Mouse (Mus musculus) stomach, postnatal 0 days (tissue): ENCODE data around the gene Tulp3. TPM values are rescaled to one million over a fixed set of nuclear protein-coding genes. Genes with fewer than 3 reads are reported as not detected.

Experiments used
- ATAC-seq: fragments of 200-750 bp; cut with Nextera tagmentation; 2 replicates; pipeline ENCODE4 v1.8.0; 2017; ENCODE audit not compliant: low FRiP score, low TSS enrichment
- DNase-seq: peaks from one replicate; pipeline ENCODE4 v3.0.0-alpha.2; 2016; ENCODE audit warnings: low spot score
- H3K27ac ChIP-seq: fragments of 300-500 bp; sonication (generic); replicated peaks from 2 replicates; pipeline ENCODE4 v1.5.1; 2014; ENCODE audit warnings: mild to moderate bottlenecking, control low read depth
- H3K27me3 ChIP-seq: fragments of 300-500 bp; sonication (generic); 2 replicates; pipeline ENCODE4 v1.6.1; 2014; ENCODE audit warnings: low read length; ENCODE audit not compliant: control insufficient read depth, insufficient read depth
- H3K36me3 ChIP-seq: fragments of 300-500 bp; sonication (generic); 2 replicates; pipeline ENCODE4 v1.6.1; 2014; ENCODE audit warnings: low read length, mixed read lengths; ENCODE audit not compliant: control insufficient read depth, insufficient read depth
- H3K4me1 ChIP-seq: fragments of 300-500 bp; sonication (generic); replicated peaks from 2 replicates; pipeline ENCODE4 v1.6.1; 2014; ENCODE audit warnings: antibody characterized with exemption; ENCODE audit not compliant: control insufficient read depth, insufficient read depth
- H3K4me2 ChIP-seq: fragments of 300-500 bp; sonication (generic); replicated peaks from 2 replicates; pipeline ENCODE4 v1.6.1; 2014; ENCODE audit warnings: low read depth, mild to moderate bottlenecking, control low read depth, moderate library complexity
- H3K4me3 ChIP-seq: fragments of 300-500 bp; sonication (generic); 2 replicates; pipeline ENCODE4 v1.5.1; 2014; ENCODE audit warnings: low read depth, low read length, control low read depth
- H3K9ac ChIP-seq: fragments of 300-500 bp; sonication (generic); 2 replicates; pipeline ENCODE4 v1.6.1; 2014; ENCODE audit warnings: mild to moderate bottlenecking, low read length, control low read depth, mixed read lengths
- H3K9me3 ChIP-seq: fragments of 300-500 bp; sonication (generic); 2 replicates; pipeline ENCODE4 v1.6.1; 2016; ENCODE audit warnings: low read length; ENCODE audit not compliant: control insufficient read depth
- CTCF ChIP-seq: IDR thresholded peaks from 2 replicates; pipeline ENCODE4 v1.5.1; 2016; ENCODE audit warnings: antibody characterized with exemption, low read depth, mild to moderate bottlenecking, moderate library complexity
- EP300 ChIP-seq: optimal IDR thresholded peaks from 2 replicates; pipeline ENCODE3; 2016; ENCODE audit warnings: antibody characterized with exemption
- WGBS: fragments of 180-500 bp; shearing (Covaris S2); extraction: QIAGEN DNeasy Blood & Tissue Kit; methylation state at CpG from one replicate; pipeline ENCODE4 v1.1.7; 2014; 5-methylcytosine and 5-hydroxymethylcytosine counted together
- polyA plus RNA-seq: library from polyadenylated mRNA; unstranded; fragments of >200 nt; fragmentation: Nextera tagmentation; extraction: Ambion mirVana; gene quantifications from 2 replicates; pipeline ENCODE4 v1.2.1, GENCODE M21; 2015

The Tulp3 gene
- polyA plus RNA-seq, 1 experiment from 2014 or later = 5.3 TPM

DNA sequence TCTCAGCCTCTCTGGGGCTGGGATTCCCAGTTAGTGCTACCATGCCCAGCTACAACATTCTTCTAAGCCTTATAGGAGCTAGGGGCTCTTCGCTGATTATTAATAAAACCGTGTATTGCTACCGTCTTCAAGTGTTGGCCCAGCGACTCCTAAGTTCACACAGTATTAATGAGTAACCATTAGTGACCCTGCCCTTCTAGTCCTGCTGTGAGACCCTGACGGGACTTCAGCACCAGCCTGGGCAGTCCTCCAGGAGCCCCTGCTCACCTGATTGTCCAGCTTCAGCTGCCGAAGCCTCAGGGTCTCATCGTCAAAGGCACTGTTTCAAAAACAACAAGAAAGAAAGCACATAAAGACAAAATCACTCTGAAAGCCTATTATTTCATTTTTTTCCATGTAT is 18.2 kb downstream of the Tulp3 start:
- Histone ChIP-seq H3K4me1 (peaks cover 5% of the 10 kb centered on the region; the same call in 1 of the 2 replicates), H3K9ac (no peak overlapping the region), H3K27ac (no peak overlapping the region), H3K9me3 (no peaks in the 10 kb centered on the region), H3K4me3 (no peak overlapping the region), H3K36me3 (no peaks in the 10 kb centered on the region), H3K27me3 (no peaks in the 10 kb centered on the region), H3K4me2 (no peak overlapping the region)
- no peak for ATAC-seq
- TF ChIP-seq EP300 (no peak), CTCF (no peak)
- DNase-seq = no peak
- 52% methylated on average over 7 of the region's 7 CpGs for WGBS

- ATAC-seq = peak; percentile 59; the same call in 1 of the 2 replicates
- H3K4me1 ChIP-seq = peaks cover 1% of the 10 kb centered on the region; the same call in 1 of the 2 replicates
- H3K27me3 ChIP-seq = no peaks in the 10 kb centered on the region
- H3K27ac ChIP-seq = no peak overlapping the region
- DNase-seq = peak; percentile 77
- no peaks in the 10 kb centered on the region for H3K36me3 ChIP-seq
- no peak overlapping the region for H3K9ac ChIP-seq
- TF ChIP-seq CTCF (peak; percentile 79), EP300 (no peak)
- H3K9me3 ChIP-seq = no peaks in the 10 kb centered on the region
- 16% methylated on average over 12 of the region's 12 CpGs for WGBS
- H3K4me2 ChIP-seq = no peak overlapping the region
- no peak overlapping the region for H3K4me3 ChIP-seq
Observed at GRCm38 (mm10) chr6:128334397-128335124, 21.1 kb downstream of the Tulp3 start.

DNA sequence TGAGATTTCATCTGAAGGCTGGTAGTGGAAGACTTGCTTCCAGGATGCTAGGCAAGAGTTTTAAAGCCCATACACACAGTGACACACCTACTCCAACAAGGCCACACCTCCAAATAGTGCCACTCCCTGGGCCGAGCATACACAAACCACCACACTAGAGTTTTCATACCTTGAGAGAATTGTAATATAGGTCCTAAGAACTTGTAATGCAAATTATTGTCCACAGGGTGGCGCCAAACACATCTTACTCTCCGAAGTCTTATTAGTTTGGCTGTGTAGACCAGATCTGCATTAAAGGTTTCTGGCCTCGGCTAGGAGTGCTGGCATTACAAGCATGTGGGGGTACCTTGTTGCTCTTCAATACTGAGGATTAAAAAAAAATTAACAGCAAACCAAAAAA is 37.3 kb downstream of the Tulp3 start:
- TF ChIP-seq EP300 = no peak
- TF ChIP-seq CTCF = peak; percentile 85
- 9% methylated on average over 4 of the region's 4 CpGs for WGBS
- Histone ChIP-seq H3K4me3 (no peak overlapping the region), H3K36me3 (no peaks in the 10 kb centered on the region; the same call in 1 of the 2 replicates), H3K27me3 (no peaks in the 10 kb centered on the region), H3K4me2 (no peak overlapping the region), H3K27ac (no peak overlapping the region), H3K9me3 (no peaks in the 10 kb centered on the region), H3K4me1 (no peaks in the 10 kb centered on the region), H3K9ac (no peak overlapping the region)
- DNase-seq = peak; percentile 67
- ATAC-seq = peak; percentile 84

DNA sequence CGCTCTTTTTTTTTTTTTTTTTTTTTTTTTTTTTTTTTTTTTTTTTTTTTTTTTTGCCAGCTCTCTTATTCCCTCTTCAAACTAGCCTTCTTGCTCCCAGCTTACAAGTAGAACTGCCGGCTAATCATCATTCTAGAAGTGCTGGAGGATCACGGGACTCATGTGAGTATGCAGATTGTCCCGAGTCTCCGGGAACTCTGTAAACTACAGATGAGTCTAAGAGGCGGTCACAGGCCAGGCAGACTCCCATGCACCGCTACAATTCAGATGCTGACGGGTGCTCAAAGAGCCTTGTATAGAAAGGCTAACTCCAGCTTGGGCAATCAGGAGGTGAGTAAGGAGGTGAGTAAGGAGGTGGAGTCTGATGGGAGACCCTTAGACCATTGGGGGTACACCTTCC is 40.1 kb downstream of the Tulp3 start:
- no peak for DNase-seq
- H3K9ac ChIP-seq = no peak overlapping the region
- no peak overlapping the region for H3K4me3 ChIP-seq
- no peak overlapping the region for H3K27ac ChIP-seq
- no peak overlapping the region for H3K4me2 ChIP-seq
- no peaks in the 10 kb centered on the region for H3K9me3 ChIP-seq
- H3K36me3 ChIP-seq = no peaks in the 10 kb centered on the region
- TF ChIP-seq EP300 (no peak), CTCF (no peak)
- ATAC-seq = no peak
- H3K4me1 ChIP-seq = no peaks in the 10 kb centered on the region
- H3K27me3 ChIP-seq = no peaks in the 10 kb centered on the region
- 75% methylated on average over 8 of the region's 8 CpGs for WGBS

- no peaks in the 10 kb centered on the region for H3K9me3 ChIP-seq
- no peaks in the 10 kb centered on the region for H3K36me3 ChIP-seq
- H3K27ac ChIP-seq = no peak overlapping the region
- TF ChIP-seq CTCF = no peak
- TF ChIP-seq EP300 = no peak
- no peak overlapping the region for H3K4me3 ChIP-seq
- H3K4me2 ChIP-seq = no peak overlapping the region
- no peak overlapping the region for H3K9ac ChIP-seq
- H3K4me1 ChIP-seq = no peaks in the 10 kb centered on the region
- H3K27me3 ChIP-seq = no peaks in the 10 kb centered on the region
- WGBS = 83% methylated on average over 6 of the region's 6 CpGs
- DNase-seq (no peak), ATAC-seq (no peak)
Observed at GRCm38 (mm10) chr6:128314796-128315195, 40.9 kb downstream of the Tulp3 start.

- H3K4me3 ChIP-seq = no peak overlapping the region
- H3K36me3 ChIP-seq = no peaks in the 10 kb centered on the region
- H3K4me1 ChIP-seq = no peaks in the 10 kb centered on the region
- 29% methylated on average over 4 of the region's 4 CpGs for WGBS
- no peak overlapping the region for H3K9ac ChIP-seq
- TF ChIP-seq CTCF (peak; percentile 87), EP300 (no peak)
- H3K9me3 ChIP-seq = no peaks in the 10 kb centered on the region
- no peaks in the 10 kb centered on the region for H3K27me3 ChIP-seq
- H3K4me2 ChIP-seq = no peak overlapping the region
- DNase-seq (peak; percentile 74), ATAC-seq (peak; percentile 63; the same call in 1 of the 2 replicates)
- H3K27ac ChIP-seq = no peak overlapping the region
Observed at GRCm38 (mm10) chr6:128308311-128308710, 47.3 kb downstream of the Tulp3 start.
